Mouse (Mus musculus): ENCODE measurements at regions not wholly inside any gene's neighbourhood (a gene's known extent, or its start where the extent isn't known, plus 50 kb on each side); places are given as distances from the start of the nearest gene placed in this dataset.

DNA sequence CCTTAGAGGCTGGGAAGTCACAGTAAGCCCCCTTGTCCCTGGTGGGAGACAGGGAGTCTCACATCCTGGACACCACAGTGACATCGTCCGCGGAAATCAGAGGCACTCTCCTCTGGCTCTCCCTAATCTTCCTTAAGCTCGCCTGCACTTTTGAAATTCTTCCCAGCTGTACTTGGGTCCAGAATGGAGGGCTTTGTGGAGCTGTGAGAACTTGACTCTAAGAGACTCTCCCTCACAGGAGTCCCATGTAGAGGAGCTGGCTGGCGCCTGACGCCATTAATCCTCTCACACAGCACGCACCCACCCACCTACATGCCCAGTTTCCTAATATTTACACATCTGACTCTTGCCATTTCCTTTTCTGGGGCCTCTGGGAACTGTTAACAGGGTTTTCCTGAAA is 492.8 kb downstream of the Ccdc171 start:
- H3K36me3 ChIP-seq (ENCODE audit: control insufficient read depth, insufficient read depth, low read length): no peaks in the 10 kb centered on the region

DNA sequence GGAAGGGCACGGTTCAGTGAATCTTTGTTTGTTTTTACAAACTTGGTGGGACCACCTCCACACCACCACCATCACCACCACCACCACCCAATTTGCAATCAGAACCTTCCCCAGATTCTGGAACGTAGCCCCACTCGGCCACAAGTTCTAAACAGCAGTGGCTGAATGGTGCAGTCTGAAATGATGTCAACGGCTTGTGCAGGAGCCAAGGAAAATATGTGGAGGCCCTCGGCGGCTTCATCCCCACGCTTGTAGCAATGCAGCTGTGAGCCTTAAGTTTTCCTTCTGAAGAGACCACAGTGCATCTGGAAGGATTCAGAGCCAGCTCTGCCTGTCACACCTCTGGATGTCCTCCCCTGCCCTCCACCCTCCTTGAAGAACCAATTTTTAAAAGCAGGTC is 493.4 kb downstream of the Ccdc171 start:
- H3K9me3 ChIP-seq (replicated peaks; ENCODE audit: control insufficient read depth, low read length): no peaks in the 10 kb centered on the region
- no peak for ATAC-seq (replicated peaks; ENCODE audit: insufficient number of reproducible peaks, low FRiP score, low TSS enrichment)
- H3K4me2 ChIP-seq: no peak overlapping the region
- 44% methylated on average over 7 of the region's 7 CpGs for WGBS (ENCODE audit: insufficient replicate concordance)
- no peaks in the 10 kb centered on the region for H3K27me3 ChIP-seq (ENCODE audit: control insufficient read depth, insufficient read depth, low read length)
- H3K27ac ChIP-seq (ENCODE audit: low read depth, low read length): no peak overlapping the region
- H3K4me3 ChIP-seq (ENCODE audit: low read depth, low read length): no peak overlapping the region
- peaks cover 10% of the 10 kb centered on the region for H3K4me1 ChIP-seq (ENCODE audit: control insufficient read depth, insufficient read depth, low read length)
- H3K36me3 ChIP-seq (ENCODE audit: control insufficient read depth, insufficient read depth, low read length): no peaks in the 10 kb centered on the region
- H3K9ac ChIP-seq (ENCODE audit: low read depth, low read length): no peak overlapping the region

More for the DNA sequence above, 492.8 kb downstream of the Ccdc171 start:
- WGBS (ENCODE audit: insufficient replicate concordance): 52% methylated on average over 7 of the region's 7 CpGs
- no peaks in the 10 kb centered on the region for H3K27me3 ChIP-seq (ENCODE audit: control insufficient read depth, insufficient read depth, low read length)
- peaks cover 10% of the 10 kb centered on the region for H3K4me1 ChIP-seq (ENCODE audit: control insufficient read depth, insufficient read depth, low read length)
- H3K9ac ChIP-seq (ENCODE audit: low read depth, low read length): no peak overlapping the region
- no peak for ATAC-seq (replicated peaks; ENCODE audit: insufficient number of reproducible peaks, low FRiP score, low TSS enrichment)
- H3K4me3 ChIP-seq (ENCODE audit: low read depth, low read length): no peak overlapping the region
- no peak overlapping the region for H3K4me2 ChIP-seq
- no peaks in the 10 kb centered on the region for H3K9me3 ChIP-seq (replicated peaks; ENCODE audit: control insufficient read depth, low read length)
- H3K27ac ChIP-seq (ENCODE audit: low read depth, low read length): no peak overlapping the region

DNA sequence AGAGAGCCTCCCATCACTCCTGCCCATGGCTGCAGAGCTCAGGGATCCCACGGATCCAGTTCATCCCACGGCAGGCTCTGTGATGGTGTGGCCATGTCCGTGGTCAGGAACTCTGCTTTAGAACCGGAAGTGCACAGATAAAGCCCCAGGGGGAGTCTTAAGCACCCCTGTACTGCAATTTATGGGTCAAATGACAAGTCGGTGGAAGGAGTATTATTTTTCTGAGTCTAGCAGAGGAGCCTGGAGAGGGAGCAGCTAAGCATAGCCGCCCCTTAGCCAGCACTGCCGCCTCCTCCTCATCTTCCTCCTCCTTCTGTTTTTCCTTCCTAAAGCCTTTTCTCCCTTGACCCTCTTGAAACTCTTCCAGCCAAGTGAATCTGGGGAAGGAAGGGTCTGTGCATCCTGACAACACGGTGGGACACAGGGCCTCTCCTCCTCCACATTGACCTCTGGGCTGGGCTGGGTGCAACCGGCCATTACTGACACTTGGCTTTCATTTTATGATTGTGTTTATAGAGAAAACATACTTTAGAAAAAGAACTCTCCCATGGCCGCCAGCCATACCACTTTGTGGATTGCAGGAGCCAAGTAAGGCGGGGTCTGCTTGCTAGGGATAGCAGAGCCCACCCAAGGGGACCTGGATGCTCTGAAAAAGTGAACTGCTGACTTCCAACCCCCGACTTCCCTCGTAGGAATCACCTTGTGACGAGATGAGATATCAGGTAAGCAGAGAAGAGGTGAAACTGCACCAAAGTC is 494.3 kb downstream of the Ccdc171 start:
- Histone ChIP-seq H3K4me3 (ENCODE audit: low read depth, low read length) (no peak overlapping the region), H3K9me3 (replicated peaks; ENCODE audit: control insufficient read depth, low read length) (no peaks in the 10 kb centered on the region), H3K9ac (ENCODE audit: low read depth, low read length) (no peak overlapping the region), H3K4me1 (ENCODE audit: control insufficient read depth, insufficient read depth, low read length) (peaks cover 10% of the 10 kb centered on the region), H3K27ac (ENCODE audit: low read depth, low read length) (no peak overlapping the region), H3K36me3 (ENCODE audit: control insufficient read depth, insufficient read depth, low read length) (no peaks in the 10 kb centered on the region), H3K27me3 (ENCODE audit: control insufficient read depth, insufficient read depth, low read length) (no peaks in the 10 kb centered on the region), H3K4me2 (no peak overlapping the region)
- WGBS (ENCODE audit: insufficient replicate concordance): 70% methylated on average over 14 of the region's 14 CpGs
- no peak for ATAC-seq (replicated peaks; ENCODE audit: insufficient number of reproducible peaks, low FRiP score, low TSS enrichment)

DNA sequence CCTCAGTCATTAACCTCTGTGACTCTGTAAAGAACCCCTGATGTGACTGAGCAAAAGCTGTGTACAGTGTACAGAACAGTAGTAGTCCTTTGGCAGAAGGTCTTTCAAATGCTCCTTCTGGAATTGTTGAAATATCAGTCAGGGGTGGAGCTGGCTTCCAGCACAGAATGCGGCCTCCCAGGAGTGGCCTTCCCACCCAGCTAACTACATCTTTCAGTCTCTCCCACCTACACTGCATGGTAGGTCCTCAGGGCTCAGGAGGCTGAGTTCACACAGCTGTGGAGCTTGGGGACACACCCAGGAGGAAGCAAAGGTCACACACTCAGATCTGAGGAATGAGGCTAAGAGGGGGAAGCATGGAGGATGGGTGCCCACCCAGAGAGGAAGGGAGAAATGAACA is 495.3 kb downstream of the Ccdc171 start:
- Histone ChIP-seq H3K4me3 (ENCODE audit: low read depth, low read length) (no peak overlapping the region), H3K4me1 (ENCODE audit: control insufficient read depth, insufficient read depth, low read length) (peaks cover 8% of the 10 kb centered on the region), H3K36me3 (ENCODE audit: control insufficient read depth, insufficient read depth, low read length) (no peaks in the 10 kb centered on the region), H3K9ac (ENCODE audit: low read depth, low read length) (no peak overlapping the region), H3K4me2 (no peak overlapping the region), H3K9me3 (replicated peaks; ENCODE audit: control insufficient read depth, low read length) (no peaks in the 10 kb centered on the region), H3K27ac (ENCODE audit: low read depth, low read length) (no peak overlapping the region), H3K27me3 (ENCODE audit: control insufficient read depth, insufficient read depth, low read length) (no peaks in the 10 kb centered on the region)
- 67% methylated on average over 1 of the region's 1 CpGs for WGBS (ENCODE audit: insufficient replicate concordance)
- ATAC-seq (replicated peaks; ENCODE audit: insufficient number of reproducible peaks, low FRiP score, low TSS enrichment): no peak

DNA sequence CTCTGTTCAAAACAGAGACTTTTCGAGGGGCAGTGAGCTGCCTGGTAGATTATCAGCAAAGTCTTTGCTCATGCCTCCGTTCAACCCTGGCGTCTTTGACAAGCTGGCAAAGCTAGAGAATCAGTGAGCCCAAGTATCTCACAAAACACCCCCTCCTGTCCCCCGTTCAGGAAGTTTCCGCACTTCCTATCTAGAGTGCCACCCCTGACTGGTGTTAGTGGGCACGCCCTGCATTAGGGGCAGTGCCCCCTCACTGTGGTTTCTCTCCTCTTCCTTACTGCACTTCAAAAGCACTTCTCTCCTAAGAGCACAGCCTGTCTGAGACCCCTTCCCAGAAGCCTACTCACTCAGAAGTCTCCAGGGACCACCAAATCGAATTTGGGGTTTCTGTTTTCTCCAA is 497.0 kb downstream of the Ccdc171 start:
- 63% methylated on average over 7 of the region's 7 CpGs for WGBS (ENCODE audit: insufficient replicate concordance)
- H3K27me3 ChIP-seq (ENCODE audit: control insufficient read depth, insufficient read depth, low read length): no peaks in the 10 kb centered on the region
- no peak overlapping the region for H3K4me2 ChIP-seq
- H3K4me3 ChIP-seq (ENCODE audit: low read depth, low read length): no peak overlapping the region
- no peaks in the 10 kb centered on the region for H3K36me3 ChIP-seq (ENCODE audit: control insufficient read depth, insufficient read depth, low read length)
- 0 out of 2 replicates have a peak, but pooled peaks cover 5% of the 10 kb centered on the region for H3K4me1 ChIP-seq (ENCODE audit: control insufficient read depth, insufficient read depth, low read length)
- H3K27ac ChIP-seq (ENCODE audit: low read depth, low read length): no peak overlapping the region
- H3K9ac ChIP-seq (ENCODE audit: low read depth, low read length): no peak overlapping the region
- ATAC-seq (replicated peaks; ENCODE audit: insufficient number of reproducible peaks, low FRiP score, low TSS enrichment): no peak
- no peaks in the 10 kb centered on the region for H3K9me3 ChIP-seq (replicated peaks; ENCODE audit: control insufficient read depth, low read length)

DNA sequence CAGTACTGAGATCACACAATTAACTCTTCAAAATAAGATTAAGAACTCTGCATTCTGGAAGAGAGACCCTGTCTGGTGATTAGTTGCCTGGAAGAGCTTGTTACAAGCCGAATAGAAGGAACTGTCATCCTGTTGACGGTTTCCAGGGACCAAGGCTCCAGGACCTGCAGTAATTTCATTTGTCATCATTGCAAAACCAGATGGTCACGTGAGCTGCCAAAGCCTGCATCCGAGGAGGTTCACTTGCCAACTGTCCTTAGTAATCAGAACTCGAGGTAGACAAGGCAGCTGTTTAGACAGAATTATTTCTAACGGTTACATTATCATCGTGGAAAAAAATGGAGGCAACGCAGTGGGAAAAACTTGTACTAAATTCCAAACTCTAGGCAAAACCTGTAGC is 500.8 kb downstream of the Ccdc171 start:
- Histone ChIP-seq H3K9ac (ENCODE audit: low read depth, low read length) (no peak overlapping the region), H3K27ac (ENCODE audit: low read depth, low read length) (no peak overlapping the region), H3K4me2 (no peak overlapping the region), H3K36me3 (ENCODE audit: control insufficient read depth, insufficient read depth, low read length) (no peaks in the 10 kb centered on the region), H3K27me3 (ENCODE audit: control insufficient read depth, insufficient read depth, low read length) (no peaks in the 10 kb centered on the region), H3K9me3 (replicated peaks; ENCODE audit: control insufficient read depth, low read length) (no peaks in the 10 kb centered on the region), H3K4me1 (ENCODE audit: control insufficient read depth, insufficient read depth, low read length) (0 out of 2 replicates have a peak, but pooled peaks cover 3% of the 10 kb centered on the region), H3K4me3 (ENCODE audit: low read depth, low read length) (no peak overlapping the region)
- WGBS (ENCODE audit: insufficient replicate concordance): 41% methylated on average over 8 of the region's 8 CpGs
- no peak for ATAC-seq (replicated peaks; ENCODE audit: insufficient number of reproducible peaks, low FRiP score, low TSS enrichment)

DNA sequence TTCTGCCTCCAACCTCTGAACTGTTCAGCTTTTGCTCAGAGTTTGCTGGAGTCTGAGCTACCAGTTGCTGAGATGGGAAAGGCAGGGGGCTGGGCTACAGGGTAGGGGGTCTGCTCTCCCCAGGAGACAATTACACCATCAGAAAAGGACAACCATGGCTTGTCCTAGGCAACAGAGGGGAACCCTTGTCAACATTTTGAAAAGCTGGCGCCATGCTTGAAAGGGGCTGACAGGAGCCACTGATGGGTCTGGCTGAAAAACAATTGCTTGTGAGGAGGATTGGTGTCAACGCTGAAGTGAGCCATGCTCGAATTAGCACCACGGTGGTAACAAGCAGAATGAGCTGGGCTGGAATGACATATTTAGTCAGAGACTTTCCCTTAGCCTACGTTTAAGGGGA is 502.8 kb downstream of the Ccdc171 start:
- Histone ChIP-seq H3K27ac (ENCODE audit: low read depth, low read length) (no peak overlapping the region), H3K9me3 (replicated peaks; ENCODE audit: control insufficient read depth, low read length) (no peaks in the 10 kb centered on the region), H3K4me1 (ENCODE audit: control insufficient read depth, insufficient read depth, low read length) (no peaks in the 10 kb centered on the region), H3K4me2 (no peak overlapping the region), H3K4me3 (ENCODE audit: low read depth, low read length) (no peak overlapping the region), H3K36me3 (ENCODE audit: control insufficient read depth, insufficient read depth, low read length) (no peaks in the 10 kb centered on the region), H3K9ac (ENCODE audit: low read depth, low read length) (no peak overlapping the region), H3K27me3 (ENCODE audit: control insufficient read depth, insufficient read depth, low read length) (no peaks in the 10 kb centered on the region)
- WGBS (ENCODE audit: insufficient replicate concordance): 30% methylated on average over 5 of the region's 5 CpGs
- no peak for ATAC-seq (replicated peaks; ENCODE audit: insufficient number of reproducible peaks, low FRiP score, low TSS enrichment)

DNA sequence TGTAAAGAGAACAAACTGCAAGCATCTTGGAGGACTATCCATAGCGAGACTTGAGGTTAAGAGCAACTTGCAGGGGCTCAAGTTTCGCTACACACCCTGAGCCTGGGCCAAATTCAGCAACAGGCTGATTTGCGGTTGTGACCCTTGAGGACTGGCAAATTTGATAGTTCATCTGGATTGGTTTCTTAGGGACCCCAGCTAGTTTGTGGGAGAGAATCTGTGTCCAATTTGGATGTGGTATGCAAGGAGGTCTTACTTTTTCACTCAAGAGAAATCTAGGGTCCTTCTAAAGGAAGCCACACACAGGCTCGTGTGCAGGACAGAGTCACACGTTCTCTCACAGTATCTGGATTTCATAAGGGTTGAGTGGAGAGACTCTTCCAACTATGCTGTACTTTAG is 505.6 kb downstream of the Ccdc171 start:
- Histone ChIP-seq H3K9ac (ENCODE audit: low read depth, low read length) (no peak overlapping the region), H3K4me1 (ENCODE audit: control insufficient read depth, insufficient read depth, low read length) (no peaks in the 10 kb centered on the region), H3K4me2 (no peak overlapping the region), H3K36me3 (ENCODE audit: control insufficient read depth, insufficient read depth, low read length) (no peaks in the 10 kb centered on the region), H3K27me3 (ENCODE audit: control insufficient read depth, insufficient read depth, low read length) (no peaks in the 10 kb centered on the region), H3K9me3 (replicated peaks; ENCODE audit: control insufficient read depth, low read length) (no peaks in the 10 kb centered on the region), H3K4me3 (ENCODE audit: low read depth, low read length) (no peak overlapping the region), H3K27ac (ENCODE audit: low read depth, low read length) (no peak overlapping the region)
- ATAC-seq (replicated peaks; ENCODE audit: insufficient number of reproducible peaks, low FRiP score, low TSS enrichment): no peak
- WGBS (ENCODE audit: insufficient replicate concordance): 83% methylated on average over 5 of the region's 5 CpGs

DNA sequence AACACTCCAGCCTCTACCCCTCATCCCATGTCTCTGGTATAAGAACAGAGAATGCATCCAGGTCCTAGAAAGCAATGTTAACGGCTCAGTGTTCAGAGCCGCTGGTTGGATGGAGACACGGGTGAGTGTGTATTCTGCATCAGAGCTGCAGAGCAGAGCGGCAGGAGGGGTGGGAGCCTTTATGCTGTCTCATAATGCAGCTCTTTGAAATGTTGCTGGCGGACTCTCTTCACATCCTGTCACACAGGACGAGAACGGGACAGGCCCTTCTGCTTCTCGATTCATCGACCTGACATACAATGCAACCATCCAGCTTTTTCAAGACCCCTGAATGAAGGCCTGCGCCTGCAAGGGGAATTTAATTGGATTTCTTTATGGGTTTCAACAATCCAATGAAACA is 507.2 kb downstream of the Ccdc171 start:
- 69% methylated on average over 10 of the region's 10 CpGs for WGBS (ENCODE audit: insufficient replicate concordance)
- no peak overlapping the region for H3K9ac ChIP-seq (ENCODE audit: low read depth, low read length)

More for the DNA sequence above, 507.2 kb downstream of the Ccdc171 start:
- Histone ChIP-seq H3K4me1 (ENCODE audit: control insufficient read depth, insufficient read depth, low read length) (no peaks in the 10 kb centered on the region), H3K4me3 (ENCODE audit: low read depth, low read length) (no peak overlapping the region), H3K27ac (ENCODE audit: low read depth, low read length) (no peak overlapping the region), H3K27me3 (ENCODE audit: control insufficient read depth, insufficient read depth, low read length) (no peaks in the 10 kb centered on the region), H3K4me2 (no peak overlapping the region), H3K36me3 (ENCODE audit: control insufficient read depth, insufficient read depth, low read length) (no peaks in the 10 kb centered on the region), H3K9me3 (replicated peaks; ENCODE audit: control insufficient read depth, low read length) (no peaks in the 10 kb centered on the region)
- no peak for ATAC-seq (replicated peaks; ENCODE audit: insufficient number of reproducible peaks, low FRiP score, low TSS enrichment)
